Mouse (Mus musculus) embryonic facial prominence, embryonic 11.5 days (tissue): ENCODE results near the gene L3mbtl2. TPM values are rescaled to one million over a fixed set of nuclear protein-coding genes. Genes with fewer than 3 reads are reported as not detected.

ENCODE experiments used
- ATAC-seq: fragments of 200-750 bp; cut with Nextera tagmentation; replicated peaks from 2 replicates; pipeline ENCODE4 v1.8.0; 2017; ENCODE audit warnings: low read depth; ENCODE audit not compliant: insufficient number of reproducible peaks, low FRiP score, low TSS enrichment
- DNase-seq: peaks from one replicate; pipeline ENCODE4 v3.0.0-alpha.2; 2015; ENCODE audit warnings: low spot score
- H3K27ac ChIP-seq: fragments of 300-500 bp; sonication (generic); replicated peaks from 2 replicates; pipeline ENCODE4 v1.5.1; 2014; ENCODE audit warnings: mild to moderate bottlenecking, low read depth, low read length, control low read depth
- H3K27me3 ChIP-seq: fragments of 300-500 bp; sonication (generic); 2 replicates; pipeline ENCODE4 v1.6.1; 2014; ENCODE audit warnings: mild to moderate bottlenecking, low read length, moderate library complexity, mixed read lengths; ENCODE audit not compliant: control insufficient read depth, insufficient read depth
- H3K36me3 ChIP-seq: fragments of 300-500 bp; sonication (generic); replicated peaks from 2 replicates; pipeline ENCODE4 v1.6.1; 2014; ENCODE audit warnings: low read depth, mild to moderate bottlenecking, low read length, moderate library complexity, mixed read lengths; ENCODE audit not compliant: control insufficient read depth, insufficient read depth
- H3K4me1 ChIP-seq: fragments of 300-500 bp; sonication (generic); 2 replicates; pipeline ENCODE4 v1.6.1; 2014; ENCODE audit warnings: low read length, mixed read lengths; ENCODE audit not compliant: control insufficient read depth, insufficient read depth
- H3K4me2 ChIP-seq: fragments of 300-500 bp; sonication (generic); 2 replicates; pipeline ENCODE4 v1.6.1; 2014; ENCODE audit warnings: low read depth, mild to moderate bottlenecking, control low read depth, low read length, moderate library complexity
- H3K4me3 ChIP-seq: fragments of 300-500 bp; sonication (generic); 2 replicates; pipeline ENCODE4 v1.5.1; 2014; ENCODE audit warnings: low read depth, low read length, control low read depth
- H3K9ac ChIP-seq: fragments of 300-500 bp; sonication (generic); replicated peaks from 2 replicates; pipeline ENCODE4 v1.6.1; 2014; ENCODE audit warnings: mild to moderate bottlenecking, control low read depth, low read length
- H3K9me3 ChIP-seq: fragments of 300-500 bp; sonication (generic); replicated peaks from 2 replicates; pipeline ENCODE4 v1.6.1; 2016; ENCODE audit warnings: mild to moderate bottlenecking, low read length, inconsistent platforms, mixed read lengths; ENCODE audit not compliant: control insufficient read depth
- WGBS: fragments of 180-500 bp; shearing (Covaris S2); extraction: QIAGEN DNeasy Blood & Tissue Kit; methylation state at CpG from one replicate; pipeline ENCODE4 v1.1.7; 2014; 5-methylcytosine and 5-hydroxymethylcytosine counted together
- polyA plus RNA-seq: library from polyadenylated mRNA; unstranded; fragments of >200 nt; fragmentation: Nextera tagmentation; extraction: Ambion mirVana; gene quantifications from 2 replicates; pipeline ENCODE4 v1.2.1, GENCODE M21; 2014

L3mbtl2 gene
- polyA plus RNA-seq, 1 experiment from 2014 or later, result 21.3 TPM

- H3K9me3 ChIP-seq, result no peaks in the 10 kb centered on the region
- DNase-seq (no peak), ATAC-seq (no peak)
- no peak overlapping the region for H3K27ac ChIP-seq
- no peak overlapping the region for H3K9ac ChIP-seq
- no peaks in the 10 kb centered on the region for H3K27me3 ChIP-seq
- H3K4me3 ChIP-seq, result no peak overlapping the region
- peaks cover 30% of the 10 kb centered on the region for H3K36me3 ChIP-seq
- H3K4me2 ChIP-seq, result no peak overlapping the region
- whole genome bisulfite sequencing, result 74% methylated on average over 4 of the region's 4 CpGs
- no peaks in the 10 kb centered on the region for H3K4me1 ChIP-seq
Observed at GRCm38 (mm10) chr15:81710801-81711200, 47.1 kb downstream of the L3mbtl2 start.

DNA sequence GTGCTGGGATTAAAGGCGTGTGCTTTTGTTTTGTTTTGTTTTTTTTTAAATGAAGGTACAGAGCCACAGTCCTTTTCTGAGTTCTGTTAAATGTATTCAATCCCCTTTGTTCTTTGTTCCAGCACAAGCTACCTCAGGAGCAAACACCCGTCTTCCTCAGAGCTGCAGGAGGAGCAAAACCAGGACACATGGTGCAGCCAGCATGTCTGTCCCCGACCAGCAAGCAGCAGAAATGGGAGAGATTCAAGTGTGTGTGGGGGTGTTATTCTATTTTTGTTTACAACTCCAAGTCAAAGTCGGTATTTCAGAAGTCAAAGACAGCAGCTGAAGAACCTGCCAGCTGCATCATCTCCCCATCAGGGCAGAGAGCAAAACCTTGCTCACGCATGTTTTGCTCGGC is 50.1 kb downstream of the L3mbtl2 start:
- ATAC-seq (no peak), DNase-seq (no peak)
- Histone ChIP-seq H3K27me3 (no peaks in the 10 kb centered on the region), H3K9me3 (no peaks in the 10 kb centered on the region), H3K4me3 (no peak overlapping the region), H3K4me1 (no peaks in the 10 kb centered on the region), H3K27ac (no peak overlapping the region), H3K36me3 (peaks cover 22% of the 10 kb centered on the region), H3K9ac (no peak overlapping the region), H3K4me2 (no peak overlapping the region)
- WGBS, result 87% methylated on average over 6 of the region's 6 CpGs

DNA sequence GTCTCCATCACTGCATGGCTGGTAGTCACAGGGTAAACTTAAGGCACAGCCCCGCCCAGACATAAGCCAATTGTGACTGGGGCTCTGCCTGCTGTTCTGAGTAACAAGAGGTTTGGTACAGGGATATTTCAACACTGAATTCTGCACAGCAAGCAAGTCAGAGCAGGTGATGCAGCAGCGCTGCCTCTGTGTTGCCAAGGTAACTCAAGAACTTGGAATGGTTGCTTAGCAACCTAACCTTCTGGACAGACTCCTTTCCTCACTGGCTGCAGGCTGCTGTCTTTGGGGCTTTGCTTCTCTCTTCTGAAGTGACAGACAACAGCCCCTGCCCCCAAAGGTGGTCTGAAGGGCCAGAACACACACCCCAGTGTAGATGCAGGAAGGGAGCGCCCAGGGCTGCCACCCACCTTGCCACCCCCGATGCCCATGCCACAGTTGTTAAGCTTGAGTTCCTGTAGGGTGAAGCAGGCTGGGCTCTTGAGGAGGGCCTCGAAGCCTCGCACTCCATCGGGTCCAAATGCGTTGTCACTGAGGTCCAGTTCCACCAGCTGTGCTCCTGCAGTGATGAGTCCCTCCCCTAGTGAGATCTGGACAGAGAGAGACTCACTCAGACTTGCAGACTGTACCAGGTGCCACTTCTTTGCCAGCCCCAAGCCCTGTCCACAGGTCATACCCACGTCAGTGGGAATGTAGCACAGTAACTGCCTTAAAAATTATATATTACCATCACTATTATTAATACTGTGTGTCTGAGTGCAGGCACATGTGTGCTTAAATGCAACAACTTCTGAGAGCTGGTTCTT is 54.8 kb downstream of the L3mbtl2 start:
- H3K27me3 ChIP-seq, result no peaks in the 10 kb centered on the region
- ATAC-seq (no peak), DNase-seq (peak; percentile 43)
- WGBS, result 89% methylated on average over 9 of the region's 9 CpGs
- peaks cover 11% of the 10 kb centered on the region for H3K36me3 ChIP-seq
- H3K4me3 ChIP-seq, result no peak overlapping the region
- H3K9me3 ChIP-seq, result no peaks in the 10 kb centered on the region
- H3K4me1 ChIP-seq, result no peaks in the 10 kb centered on the region
- no peak overlapping the region for H3K4me2 ChIP-seq
- no peak overlapping the region for H3K27ac ChIP-seq
- no peak overlapping the region for H3K9ac ChIP-seq

- no peak for ATAC-seq
- no peak overlapping the region for H3K4me3 ChIP-seq
Observed at GRCm38 (mm10) chr15:81719139-81719531, 55.4 kb downstream of the L3mbtl2 start.

GRCm38 (mm10) chr15:81722361-81722760 is 58.7 kb downstream of the L3mbtl2 start:
- Histone ChIP-seq H3K4me2 (no peak overlapping the region), H3K36me3 (peaks cover 11% of the 10 kb centered on the region), H3K27me3 (no peaks in the 10 kb centered on the region), H3K4me3 (no peak overlapping the region), H3K4me1 (no peaks in the 10 kb centered on the region), H3K9ac (no peak overlapping the region), H3K27ac (no peak overlapping the region), H3K9me3 (no peaks in the 10 kb centered on the region)
- 97% methylated on average over 5 of the region's 5 CpGs for WGBS
- DNase-seq, result no peak
- ATAC-seq, result no peak

More at GRCm38 (mm10) chr15:81719139-81719531, 55.4 kb downstream of the L3mbtl2 start:
- WGBS, result 90% methylated on average over 6 of the region's 6 CpGs
- Histone ChIP-seq H3K27ac (no peak overlapping the region), H3K9ac (no peak overlapping the region), H3K4me1 (no peaks in the 10 kb centered on the region), H3K4me2 (no peak overlapping the region), H3K9me3 (no peaks in the 10 kb centered on the region), H3K27me3 (no peaks in the 10 kb centered on the region), H3K36me3 (peaks cover 11% of the 10 kb centered on the region)
- DNase-seq, result no peak

GRCm38 (mm10) chr15:81723653-81724052 is 60.0 kb downstream of the L3mbtl2 start:
- WGBS, result 90% methylated on average over 11 of the region's 11 CpGs
- H3K36me3 ChIP-seq, result peaks cover 11% of the 10 kb centered on the region

DNA sequence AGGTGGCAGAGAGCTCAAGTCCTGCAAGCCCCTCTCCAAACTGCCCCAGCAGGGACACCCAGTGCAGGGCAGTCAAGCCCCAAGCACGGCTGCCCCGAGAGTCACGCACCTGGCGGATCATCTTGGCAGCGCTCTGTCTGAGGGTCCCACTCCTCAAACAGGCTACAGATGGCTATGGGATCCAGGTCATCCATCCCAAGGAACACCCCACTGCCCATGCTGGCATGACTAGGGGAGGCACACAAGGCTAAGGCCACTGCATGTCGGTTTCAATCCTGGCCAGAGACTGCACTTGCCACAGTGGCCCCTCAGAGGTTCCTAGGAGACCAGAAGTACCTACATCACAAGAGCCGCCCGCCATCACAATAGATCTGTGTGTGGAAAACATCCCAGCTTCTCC is 62.3 kb downstream of the L3mbtl2 start:
- H3K27me3 ChIP-seq, result no peaks in the 10 kb centered on the region
- no peak overlapping the region for H3K27ac ChIP-seq
- peaks cover 6% of the 10 kb centered on the region for H3K36me3 ChIP-seq
- no peak overlapping the region for H3K4me3 ChIP-seq
- H3K4me1 ChIP-seq, result no peaks in the 10 kb centered on the region; the same call in 1 of the 2 replicates
- DNase-seq (no peak), ATAC-seq (no peak)
- H3K9me3 ChIP-seq, result no peaks in the 10 kb centered on the region
- 97% methylated on average over 8 of the region's 8 CpGs for WGBS
- H3K9ac ChIP-seq, result no peak overlapping the region
- no peak overlapping the region for H3K4me2 ChIP-seq

More at GRCm38 (mm10) chr15:81723653-81724052, 60.0 kb downstream of the L3mbtl2 start:
- DNase-seq (no peak), ATAC-seq (no peak)
- no peak overlapping the region for H3K4me2 ChIP-seq
- H3K9ac ChIP-seq, result no peak overlapping the region
- H3K4me1 ChIP-seq, result no peaks in the 10 kb centered on the region; the same call in 1 of the 2 replicates
- H3K27ac ChIP-seq, result no peak overlapping the region
- H3K9me3 ChIP-seq, result no peaks in the 10 kb centered on the region
- no peaks in the 10 kb centered on the region for H3K27me3 ChIP-seq
- no peak overlapping the region for H3K4me3 ChIP-seq

DNA sequence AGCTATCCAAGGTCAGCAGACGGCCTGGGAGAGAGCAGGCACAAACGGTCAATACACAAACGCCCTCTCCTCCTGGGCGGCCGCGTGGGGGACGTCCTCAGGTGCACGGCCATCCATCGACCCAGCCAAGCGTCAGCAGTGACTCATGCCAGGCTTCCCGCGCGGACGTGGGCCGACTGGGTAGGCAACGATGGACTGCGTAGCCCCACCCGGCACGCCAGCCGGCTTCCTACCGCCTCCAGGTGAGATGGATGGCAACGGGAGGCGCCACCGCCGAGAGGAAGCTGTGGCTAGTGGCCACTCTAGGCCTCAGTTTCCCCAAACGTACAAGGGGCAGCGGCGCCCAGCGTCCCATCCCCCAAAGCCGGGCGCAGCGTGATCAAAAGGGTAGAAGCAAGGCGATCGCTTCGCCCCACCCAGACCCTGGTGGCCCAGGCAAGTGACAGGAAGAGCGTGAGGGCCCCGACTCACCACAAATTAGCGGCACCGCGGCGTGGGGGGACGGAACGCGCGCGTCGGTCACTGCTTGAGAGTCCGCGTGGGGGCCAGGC is 65.6 kb downstream of the L3mbtl2 start:
- Histone ChIP-seq H3K4me2 (peak overlapping the region; percentile 85), H3K36me3 (no peaks in the 10 kb centered on the region), H3K27me3 (no peaks in the 10 kb centered on the region), H3K9me3 (no peaks in the 10 kb centered on the region), H3K4me1 (no peaks in the 10 kb centered on the region; the same call in 1 of the 2 replicates), H3K27ac (peak overlapping the region; percentile 58; the same call in 1 of the 2 replicates), H3K9ac (peak overlapping the region; percentile 91), H3K4me3 (peak overlapping the region; percentile 90)
- ATAC-seq (peak; percentile 72), DNase-seq (peak; percentile 15)
- under 1% methylated on average over 49 of the region's 49 CpGs for WGBS
